Mouse (Mus musculus): ENCODE measurements around the gene Tjp3.

- TF ChIP-seq TAL1 (IDR thresholded peaks at IDR 0.05; ENCODE audit: low read length) (no peak), GATA1 (IDR thresholded peaks at IDR 0.05; ENCODE audit: low read length) (no peak)
Measured at GRCm38 (mm10) chr10:81268056-81268455, 23.3 kb downstream of the Tjp3 start.

Measured in erythroblast, embryonic 14.5 days (primary cell).